Mouse (Mus musculus) E14TG2a.4 (cell line): ENCODE results near the gene Lama5.

Experiments
- CTCF ChIP-seq: conservative IDR thresholded peaks from 2 replicates; pipeline ENCODE4 v1.5.1; 2014; ENCODE audit warnings: low read length
- NANOG ChIP-seq: IDR thresholded peaks from 2 replicates; pipeline ENCODE4 v1.6.1; 2014; ENCODE audit warnings: borderline replicate concordance, low read length, mixed read lengths

DNA sequence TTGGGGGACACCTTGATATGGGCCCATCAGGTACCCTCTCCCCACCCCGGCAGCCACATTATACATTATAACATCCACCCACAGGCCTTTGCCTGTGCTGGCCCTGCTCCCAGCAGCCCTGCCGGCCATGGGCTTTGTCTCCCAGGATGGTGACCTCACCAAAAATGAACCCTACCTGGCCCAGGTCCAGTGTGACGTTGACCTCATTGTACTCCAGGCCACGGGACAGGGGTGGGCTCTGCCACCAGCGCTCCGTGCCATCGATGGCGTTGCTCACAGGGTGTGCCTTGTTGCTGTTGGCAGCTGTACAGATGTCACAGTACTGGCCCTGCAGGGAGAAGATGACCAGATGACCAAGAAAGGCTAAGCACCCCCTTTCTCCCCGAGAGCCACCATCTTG lies 4.6 kb downstream of the Lama5 start:
- TF ChIP-seq CTCF, result no peak
- TF ChIP-seq NANOG, result no peak
